ENCODE assay signal across 10 mouse cellular contexts in genomic region chr7:125933356-125934244, GRCm38 (mm10).
DNase-seq lines count a peak whose midpoint lies in the region; ATAC-seq and TF ChIP-seq lines count a peak whose summit lies in the region.
"Had no signal": no experiment of that assay in that cellular context is flagged by ENCODE, and none has a peak within 500 bp of the region (broad histone marks: within the 10 kb centered on the region; RNA-seq: fewer than 3 reads in every experiment).

No protein-coding gene starts in this region.

- H3K4me1 ChIP-seq in heart, adult 2 months (ENCODE audit: control insufficient read depth, insufficient read depth, low read length): peaks cover 3% of the 10 kb centered on the region; the same call in 1 of the 2 replicates
- H3K4me1 ChIP-seq in hindbrain, embryonic 16.5 days (ENCODE audit: control insufficient read depth, insufficient read depth, low read depth, low read length): peaks cover 23% of the 10 kb centered on the region

- no peaks in the 10 kb centered on the region for H3K79me2 ChIP-seq in heart, adult 2 months (replicated peaks; ENCODE audit: control insufficient read depth, insufficient read depth, low read length)

- TF ChIP-seq EP300 in heart, adult 2 months (IDR thresholded peaks at IDR 0.05; ENCODE audit: insufficient read depth, low read depth, low read length): no peak

- H3K9me3 ChIP-seq in hindbrain, embryonic 16.5 days (ENCODE audit: control insufficient read depth, low read length): no peaks in the 10 kb centered on the region
- H3K9me3 ChIP-seq: embryonic facial prominence, embryonic 12.5 days had no signal

- TF ChIP-seq POLR2A in heart, adult 2 months (IDR thresholded peaks at IDR 0.05; ENCODE audit: insufficient read depth, low read depth, low read length): peak; percentile 72

- no peaks in the 10 kb centered on the region for H3K36me3 ChIP-seq in heart, adult 2 months (ENCODE audit: control insufficient read depth, insufficient read depth, low read length)
- H3K36me3 ChIP-seq in hindbrain, embryonic 16.5 days (ENCODE audit: control insufficient read depth, insufficient read depth, low read length): no peaks in the 10 kb centered on the region
- H3K36me3 ChIP-seq: embryonic facial prominence, embryonic 12.5 days had no signal

- peak; percentile 34; the same call in 1 of the 2 replicates for ATAC-seq in hindbrain, embryonic 16.5 days

- H3K27me3 ChIP-seq in heart, adult 2 months (ENCODE audit: control insufficient read depth, insufficient read depth, low read length): no peaks in the 10 kb centered on the region
- no peaks in the 10 kb centered on the region for H3K27me3 ChIP-seq in hindbrain, embryonic 16.5 days (replicated peaks; ENCODE audit: control insufficient read depth, insufficient read depth, low read length)
- H3K27me3 ChIP-seq: embryonic facial prominence, embryonic 12.5 days had no signal

- 24% methylated on average over 16 of the region's 16 CpGs for WGBS in heart, adult 2 months
- 27% methylated on average over 16 of the region's 16 CpGs for WGBS in hindbrain, embryonic 16.5 days

- H3K27ac ChIP-seq in gastrocnemius, adult 2 months: peak overlapping the region; percentile 84
- H3K27ac ChIP-seq in heart, adult 2 months: peak overlapping the region; percentile 92
- peak overlapping the region; percentile 5; the same call in 1 of the 2 replicates for H3K27ac ChIP-seq in hindbrain, embryonic 16.5 days (ENCODE audit: low read depth, low read length)
- H3K27ac ChIP-seq: embryonic facial prominence, embryonic 12.5 days; layer of hippocampus, adult 2 months had no signal

- DNase-seq in gastrocnemius, adult 2 months: peak; percentile 46
- DNase-seq in gastrocnemius, postnatal 36 days: no peak
- peak; percentile 31 to 45 for DNase-seq in heart, adult 2 months
- DNase-seq in retina, embryonic 14.5 days (ENCODE audit: low spot score): peak; percentile 30
- DNase-seq in spleen, adult 18-20 months: no peak
- no peak for DNase-seq in urinary bladder, postnatal 25 days (ENCODE audit: low spot score)
- DNase-seq in thymus, postnatal 36 days: no peak

- peak overlapping the region; percentile 66 for H3K4me3 ChIP-seq in gastrocnemius, adult 2 months
- peak overlapping the region; percentile 41 for H3K4me3 ChIP-seq in heart, adult 2 months
- no peak overlapping the region for H3K4me3 ChIP-seq in hindbrain, embryonic 16.5 days (ENCODE audit: low read length)
- H3K4me3 ChIP-seq: embryonic facial prominence, embryonic 12.5 days; layer of hippocampus, adult 2 months had no signal

- intact Hi-C loops in gastrocnemius, adult 2 months (cut with DNase I): no loop called here
- intact Hi-C loops in gastrocnemius, postnatal 36 days (cut with DNase I): no loop called here
- intact Hi-C loops in heart, adult 2 months (cut with DNase I): loop anchor here (10.0 kb wide), 1 partner anchor 151 kb away; the partner anchor contains the start of gene Gsg1l

- H3K4me2 ChIP-seq in hindbrain, embryonic 16.5 days (ENCODE audit: low read length): no peak overlapping the region
- H3K4me2 ChIP-seq: embryonic facial prominence, embryonic 12.5 days had no signal

- TF ChIP-seq CTCF in gastrocnemius, adult 2 months (IDR thresholded peaks at IDR 0.05): no peak
- TF ChIP-seq CTCF in heart, adult 2 months (IDR thresholded peaks at IDR 0.05): no peak

- peak overlapping the region; percentile 57 for H3K9ac ChIP-seq in heart, adult 2 months (ENCODE audit: low read depth, low read length)
- no peak overlapping the region for H3K9ac ChIP-seq in hindbrain, embryonic 16.5 days (ENCODE audit: low read depth, low read length)
- H3K9ac ChIP-seq: embryonic facial prominence, embryonic 12.5 days had no signal

Comparison
In these comparisons a context has a peak if more than half of its experiments do, and no peak if none do; other contexts are left out.
1. DNase-seq: peak in gastrocnemius, adult 2 months (single experiment), heart, adult 2 months (2 of 2) and retina, embryonic 14.5 days (single experiment); none in gastrocnemius, postnatal 36 days (0 of 2), spleen, adult 18-20 months (0 of 2), urinary bladder, postnatal 25 days (single experiment) and thymus, postnatal 36 days (0 of 2).
2. H3K27ac ChIP-seq: peak in every context shown above with its lines; median percentile 92 in heart, adult 2 months; 84 in gastrocnemius, adult 2 months; 5 in hindbrain, embryonic 16.5 days.